Mouse (Mus musculus) liver (tissue): ENCODE data around the gene Dner.

ENCODE experiments used
- DNase-seq: peaks from one replicate; pipeline ENCODE4 v3.0.0-alpha.2; 2020; ENCODE audit warnings: mixed read lengths

Dner gene

GRCm38 (mm10) chr1:84524413-84524812 lies 171.6 kb downstream of the Dner start:
- no peak for DNase-seq

GRCm38 (mm10) chr1:84522963-84523280 lies 173.1 kb downstream of the Dner start:
- DNase-seq = no peak

DNA sequence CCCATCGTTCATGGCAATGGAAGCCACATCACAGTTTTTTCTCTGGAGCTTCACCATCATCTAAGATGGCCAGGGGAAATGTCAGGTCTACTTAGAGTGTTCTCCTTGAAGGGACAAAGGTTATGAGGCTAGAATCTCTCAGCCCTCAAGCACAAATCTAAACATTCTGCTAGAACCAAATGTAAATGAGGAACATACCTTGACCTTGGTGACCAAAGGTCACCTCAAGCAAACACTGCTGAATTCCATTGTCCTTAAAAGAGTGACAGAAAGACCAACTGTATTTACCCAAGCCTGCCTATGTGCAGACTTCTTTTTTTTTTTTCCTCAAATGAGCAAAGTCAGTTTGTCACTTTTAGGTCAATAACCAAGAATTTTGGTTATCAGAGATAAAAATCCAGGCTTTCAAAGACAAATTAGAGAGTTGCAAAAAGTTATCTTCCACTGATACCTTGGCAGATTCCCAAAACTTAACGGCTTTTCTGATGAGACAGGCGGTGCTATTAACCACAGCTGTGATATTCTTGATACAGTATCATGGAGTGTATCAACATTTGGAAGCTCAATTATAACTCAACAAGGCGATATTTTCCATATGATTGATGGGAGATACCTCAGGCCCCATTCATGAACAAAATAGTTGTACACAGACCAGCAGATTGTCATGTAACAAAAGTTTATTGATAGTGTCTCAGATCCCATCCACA lies 173.6 kb downstream of the Dner start:
- DNase-seq = no peak

DNA sequence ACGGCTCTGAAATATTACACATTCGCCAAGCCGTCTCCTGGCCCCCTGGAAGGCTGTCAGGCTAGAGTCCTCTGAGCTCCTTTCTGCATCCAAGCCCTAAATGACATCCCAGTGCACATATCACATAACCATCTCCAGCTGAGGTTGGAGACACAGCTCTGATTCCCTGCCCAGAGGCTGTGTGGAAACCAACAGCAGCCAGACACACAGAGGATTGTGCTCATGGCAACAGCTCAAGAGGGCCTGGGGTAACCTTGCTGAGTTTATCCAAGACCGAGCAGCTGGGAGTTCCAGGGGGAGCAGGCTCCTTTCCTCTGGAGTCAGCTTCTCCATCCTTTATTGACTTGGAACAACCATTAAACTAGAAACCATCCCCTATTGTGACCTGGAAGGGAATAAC lies 177.7 kb downstream of the Dner start:
- no peak for DNase-seq

DNA sequence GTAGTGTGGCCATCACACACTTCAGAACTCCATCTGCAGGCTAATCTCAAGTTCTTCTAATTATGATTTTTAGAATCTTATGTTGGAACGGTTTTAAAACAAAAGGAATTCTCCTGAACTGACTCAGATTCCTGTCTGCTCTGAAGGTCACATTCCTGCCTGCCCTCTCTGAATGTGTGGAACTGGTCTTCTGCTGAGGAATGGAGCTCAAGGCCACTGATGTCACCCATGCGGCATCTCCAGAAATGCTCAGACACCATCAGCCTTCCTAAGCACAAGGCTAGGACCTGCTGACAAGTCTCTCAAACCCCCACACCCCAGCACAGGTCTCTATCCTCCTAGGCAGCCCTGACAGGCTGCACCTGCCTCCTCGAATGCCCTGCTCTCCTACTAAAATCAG lies 182.8 kb downstream of the Dner start:
- DNase-seq = no peak

DNA sequence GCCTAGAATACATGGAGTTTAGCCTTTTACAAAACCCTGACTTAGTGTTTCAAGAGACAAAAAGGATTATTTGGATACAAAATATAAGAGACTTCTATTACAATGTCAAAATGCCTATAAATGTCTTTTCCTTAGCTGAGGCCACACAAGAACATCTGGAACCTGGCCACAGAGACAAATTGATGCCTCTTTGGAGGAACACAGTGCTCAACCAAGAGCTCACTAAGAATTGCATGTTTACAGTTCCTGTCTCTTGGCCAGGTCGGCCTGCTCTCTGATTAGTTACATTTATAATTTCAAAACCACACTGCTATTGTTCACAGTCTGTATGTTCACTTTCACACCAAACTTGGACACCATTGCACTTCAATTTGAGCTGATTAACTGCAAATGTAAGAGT lies 187.5 kb downstream of the Dner start:
- DNase-seq = no peak

GRCm38 (mm10) chr1:84507568-84507967 lies 188.5 kb downstream of the Dner start:
- no peak for DNase-seq

GRCm38 (mm10) chr1:84506984-84507546 lies 189.0 kb downstream of the Dner start:
- peak; percentile 3 for DNase-seq

- no peak for DNase-seq
Observed at GRCm38 (mm10) chr1:84500673-84501072, 195.3 kb downstream of the Dner start.

- DNase-seq = no peak
Observed at GRCm38 (mm10) chr1:84491732-84492131, 204.3 kb downstream of the Dner start.

DNA sequence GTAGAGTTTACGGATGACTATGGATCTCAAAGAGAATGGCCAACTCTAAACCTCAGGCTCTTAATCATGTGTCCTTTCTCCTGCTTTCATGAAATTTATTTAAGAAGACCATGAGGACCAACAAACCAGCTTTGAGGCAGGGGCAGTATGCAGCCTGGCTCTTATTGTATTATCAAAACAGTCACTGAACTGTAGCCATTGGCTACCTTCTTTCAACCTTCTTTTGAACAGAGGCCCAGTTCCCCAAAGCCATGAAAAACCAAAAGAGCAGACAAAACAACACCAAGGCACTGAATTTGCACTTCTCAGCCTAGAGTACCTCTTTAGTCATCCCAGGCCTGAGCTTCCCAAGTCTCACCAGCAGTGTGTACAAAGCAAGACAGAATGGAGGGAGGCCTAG lies 207.5 kb downstream of the Dner start:
- DNase-seq = no peak

DNA sequence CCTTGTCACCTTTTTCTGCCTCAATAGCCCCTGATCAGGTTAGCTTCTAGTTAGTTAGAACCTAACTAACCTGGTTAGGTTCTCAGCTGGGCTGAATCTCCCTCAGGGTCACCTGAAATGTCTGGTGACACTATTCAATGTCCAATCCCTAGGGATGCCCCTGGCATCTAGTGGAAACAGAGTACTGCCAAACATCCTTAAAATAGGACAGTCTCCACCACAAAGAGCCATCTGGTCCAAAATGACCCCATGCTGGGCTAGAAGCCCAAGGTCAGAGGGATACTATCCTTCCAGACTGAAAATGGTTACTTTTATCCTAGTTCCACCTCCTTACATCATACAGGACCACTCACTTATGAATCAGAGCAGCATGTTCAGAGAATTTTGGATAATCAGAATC lies 211.0 kb downstream of the Dner start:
- no peak for DNase-seq

DNA sequence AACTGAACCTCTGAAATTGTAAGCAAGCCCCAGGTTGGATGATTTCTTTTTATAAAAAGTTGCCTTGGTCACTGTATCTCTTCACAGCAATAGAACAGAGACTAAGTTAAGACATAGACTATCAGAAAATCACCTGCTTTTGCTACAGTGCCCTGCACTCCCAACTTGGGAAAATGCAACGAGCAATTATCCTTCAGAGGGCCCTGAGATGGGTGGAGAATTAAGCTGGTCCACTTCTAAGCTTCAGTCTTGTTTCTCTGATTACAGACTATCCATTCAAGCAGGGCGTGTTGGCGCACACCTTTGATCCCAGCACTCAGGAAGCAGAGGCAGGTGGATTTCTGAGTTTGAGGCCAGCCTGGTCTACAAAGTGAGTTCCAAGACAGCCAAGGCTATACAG lies 211.4 kb downstream of the Dner start:
- DNase-seq = no peak

- no peak for DNase-seq
Observed at GRCm38 (mm10) chr1:84479976-84480375, 216.0 kb downstream of the Dner start.

DNA sequence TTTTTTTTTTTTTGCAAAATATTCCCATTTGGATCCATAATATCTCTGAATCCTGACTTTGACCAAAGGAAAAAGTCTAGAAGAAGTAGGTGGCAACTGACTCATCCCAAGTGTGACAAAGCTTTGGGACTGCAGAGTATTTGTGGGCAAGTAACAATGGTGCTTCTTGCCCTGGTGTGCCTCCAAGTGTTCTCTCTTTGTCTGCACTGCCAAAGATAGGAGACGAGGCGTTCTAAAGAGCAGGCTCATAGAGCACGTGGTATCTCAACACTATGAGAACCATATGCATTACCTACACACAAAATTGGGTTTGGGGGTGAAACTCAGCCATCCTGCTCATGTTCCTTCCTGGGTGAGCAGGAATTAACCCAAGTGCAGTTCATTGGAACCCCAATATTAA lies 221.7 kb downstream of the Dner start:
- no peak for DNase-seq

DNA sequence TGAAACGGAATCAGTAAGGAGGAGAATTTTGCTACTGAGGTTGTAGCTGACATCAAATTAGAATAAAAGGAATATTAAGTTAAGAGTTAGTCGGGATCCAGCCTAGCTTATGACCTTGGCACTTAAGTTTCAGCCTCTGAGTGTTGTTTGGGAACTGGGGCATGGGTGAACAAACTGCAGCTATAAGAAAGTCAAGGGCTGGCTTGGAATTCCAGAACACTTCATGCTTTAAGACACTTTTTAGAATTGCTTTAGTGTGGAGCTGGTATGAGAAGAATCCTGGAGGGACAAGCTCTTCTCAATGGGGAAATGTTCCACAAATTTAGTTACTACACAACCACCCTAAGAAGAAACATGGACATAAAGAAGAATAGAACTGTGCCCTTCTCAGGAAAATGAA lies 223.8 kb downstream of the Dner start:
- DNase-seq = no peak

DNA sequence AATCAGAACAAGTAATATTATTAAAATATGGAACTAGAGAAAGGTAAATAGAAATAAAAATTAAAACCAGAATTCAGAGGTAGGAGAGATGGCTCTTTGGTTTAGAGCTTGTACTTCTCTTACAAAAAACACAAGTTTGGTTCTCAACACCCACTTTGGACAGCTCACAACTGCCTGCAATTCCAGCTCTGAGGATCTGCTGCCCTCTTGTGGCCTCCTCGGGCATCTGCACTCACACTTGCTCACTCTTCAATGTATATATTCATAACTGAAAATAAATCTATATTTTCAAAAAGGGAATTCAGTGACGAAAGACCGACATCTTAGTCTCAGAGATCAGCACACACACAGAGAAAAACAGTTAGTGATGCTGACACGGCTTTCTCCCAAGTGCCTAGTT lies 225.7 kb downstream of the Dner start:
- DNase-seq = peak; percentile 4

GRCm38 (mm10) chr1:84467664-84468063 lies 228.4 kb downstream of the Dner start:
- no peak for DNase-seq

- no peak for DNase-seq
Observed at GRCm38 (mm10) chr1:84464761-84465160, 231.3 kb downstream of the Dner start.

GRCm38 (mm10) chr1:84463976-84464662 lies 231.9 kb downstream of the Dner start:
- DNase-seq = no peak

- DNase-seq = no peak
Observed at GRCm38 (mm10) chr1:84449566-84450278, 246.3 kb downstream of the Dner start.

GRCm38 (mm10) chr1:84443640-84444039 lies 252.4 kb downstream of the Dner start:
- DNase-seq = no peak

- DNase-seq = no peak
Observed at GRCm38 (mm10) chr1:84443050-84443449, 253.0 kb downstream of the Dner start.

- DNase-seq = no peak
Observed at GRCm38 (mm10) chr1:84441419-84441818, 254.6 kb downstream of the Dner start.
